Mouse (Mus musculus) lung, adult 2 months (tissue): Measurements from ENCODE around the gene Fam183b. TPM values are rescaled to one million over a fixed set of nuclear protein-coding genes. Genes with fewer than 3 reads are reported as not detected.
"Not testable (repeated sequence)": the region's sequence is repeated elsewhere in the genome, so short reads cannot be mapped to it uniquely, and the experiment has no call there.

Source experiments
- DNase-seq: peaks from one replicate; pipeline ENCODE4 v3.0.0; 2022
- H3K4me1 ChIP-seq: fragments of 200-500 bp; 2 replicates; pipeline ENCODE4 v1.6.1; 2011; ENCODE audit warnings: low read length; ENCODE audit not compliant: control insufficient read depth, insufficient read depth
- H3K4me3 ChIP-seq: fragments of 200-500 bp; replicated peaks from 2 replicates; pipeline ENCODE3; 2011; ENCODE audit warnings: low read depth, mild to moderate bottlenecking, control low read depth, low read length; ENCODE audit errors: extremely low read depth
- CTCF ChIP-seq: fragments of 200-500 bp; IDR thresholded peaks from 2 replicates; pipeline ENCODE4 v1.5.1; 2011; ENCODE audit warnings: mild to moderate bottlenecking, low read length, control low read depth; ENCODE audit not compliant: insufficient read depth
- POLR2A ChIP-seq: fragments of 200-500 bp; IDR thresholded peaks from 2 replicates; pipeline ENCODE4 v1.6.1; 2011; ENCODE audit warnings: low read depth, mild to moderate bottlenecking, control low read depth, low read length, borderline replicate concordance; ENCODE audit errors: extremely low read depth
- WGBS: fragments of 180-500 bp; shearing (Covaris S2); methylation state at CpG from one replicate; pipeline ENCODE4 v1.1.7; 2018; 5-methylcytosine and 5-hydroxymethylcytosine counted together
- polyA plus RNA-seq: library from polyadenylated mRNA; depleted of rRNA; stranded (reverse); fragments of >200 nt; gene quantifications from 2 replicates; pipeline ENCODE4 v1.2.3, GENCODE M21; 2012; rRNA removed

The Fam183b gene
- polyA plus RNA-seq, 1 experiment: 18.1 TPM

GRCm38 (mm10) chr11:58787651-58788050 is 14.1 kb downstream of the Fam183b start:
- DNase-seq: no peak
- no peak for TF ChIP-seq POLR2A
- no peak for TF ChIP-seq CTCF
- H3K4me3 ChIP-seq: no peak overlapping the region
- H3K4me1 ChIP-seq: no peaks in the 10 kb centered on the region
- WGBS: 81% methylated on average over 10 of the region's 10 CpGs

- H3K4me3 ChIP-seq: no peak overlapping the region
- TF ChIP-seq CTCF: no peak
- no peak for TF ChIP-seq POLR2A
- no peaks in the 10 kb centered on the region for H3K4me1 ChIP-seq
- DNase-seq: no peak
- 78% methylated on average over 2 of the region's 2 CpGs for WGBS
Observed at GRCm38 (mm10) chr11:58784182-58784581, 17.6 kb downstream of the Fam183b start.

- TF ChIP-seq POLR2A (no peak), CTCF (no peak)
- no peaks in the 10 kb centered on the region for H3K4me1 ChIP-seq
- no peak within 1 kb of the TSS for H3K4me3 ChIP-seq
- no peak for DNase-seq
- 48% methylated on average over 6 of the region's 6 CpGs for WGBS
Observed at GRCm38 (mm10) chr11:58782480-58783089, 19.2 kb downstream of the Fam183b start, which contains the start of gene Olfr314. Olfr314 (plus strand) TSS chr11:58782952.

GRCm38 (mm10) chr11:58772888-58773287 is 28.9 kb downstream of the Fam183b start, which contains the start of gene Olfr315:
Olfr315 (plus strand) TSS chr11:58773188.
- no peak for TF ChIP-seq POLR2A
- no peak for TF ChIP-seq CTCF
- H3K4me1 ChIP-seq: no peaks in the 10 kb centered on the region
- no peak for DNase-seq
- H3K4me3 ChIP-seq: no peak within 1 kb of the TSS

- no peak for DNase-seq
- no peaks in the 10 kb centered on the region for H3K4me1 ChIP-seq
- 73% methylated on average over 2 of the region's 2 CpGs for WGBS
- no peak for TF ChIP-seq CTCF
- TF ChIP-seq POLR2A: no peak
- H3K4me3 ChIP-seq: no peak within 1 kb of the TSS
Observed at GRCm38 (mm10) chr11:58752434-58752833, 49.3 kb downstream of the Fam183b start, which contains the start of gene Olfr316. Olfr316 (plus strand) TSS chr11:58752734.

GRCm38 (mm10) chr11:58751096-58751495 is 50.7 kb downstream of the Fam183b start:
- H3K4me1 ChIP-seq, DNase-seq, H3K4me3 ChIP-seq: not testable (repeated sequence)
- WGBS: 72% methylated on average over 18 of the region's 18 CpGs

Other genes with a start within 250 kb of the Fam183b start
- gene Olfr328, start 246.3 kb downstream of the Fam183b start, polyA plus RNA-seq: not detected in 2 replicates
- gene Olfr224, start 231.4 kb downstream of the Fam183b start, polyA plus RNA-seq: 0.07 TPM in 1 of 2 replicates, not detected in the other
- not detected in 2 replicates for gene Olfr325, start 224.2 kb downstream of the Fam183b start, polyA plus RNA-seq
- not detected in 2 replicates for gene Olfr324, start 206.8 kb downstream of the Fam183b start, polyA plus RNA-seq
- not detected in 2 replicates for gene 2210407C18Rik, start 185.9 kb downstream of the Fam183b start, polyA plus RNA-seq
- not detected in 2 replicates for gene Olfr323, start 171.5 kb downstream of the Fam183b start, polyA plus RNA-seq
- gene Trim58, start 161.5 kb downstream of the Fam183b start, polyA plus RNA-seq: 0.08 TPM in 1 of 2 replicates, not detected in the other
- not detected in 2 replicates for gene Olfr322, start 143.2 kb downstream of the Fam183b start, polyA plus RNA-seq
- not detected in 2 replicates for gene Olfr320, start 120.9 kb downstream of the Fam183b start, polyA plus RNA-seq
- not detected in 2 replicates for gene Olfr319, start 102.8 kb downstream of the Fam183b start, polyA plus RNA-seq
- gene Olfr318, start 77.9 kb downstream of the Fam183b start, polyA plus RNA-seq: not detected in 2 replicates
- gene Olfr317, start 62.7 kb downstream of the Fam183b start, polyA plus RNA-seq: not detected in 2 replicates
- gene Olfr316, start 49.2 kb downstream of the Fam183b start, polyA plus RNA-seq: not detected in 2 replicates
- gene Olfr315, start 28.8 kb downstream of the Fam183b start, polyA plus RNA-seq: not detected in 2 replicates
- not detected in 2 replicates for gene Olfr314, start 19.0 kb downstream of the Fam183b start, polyA plus RNA-seq
- not detected in 2 replicates for gene Olfr313, start 13.0 kb upstream of the Fam183b start, polyA plus RNA-seq
- not detected in 2 replicates for gene Olfr312, start 27.3 kb upstream of the Fam183b start, polyA plus RNA-seq
- not detected in 2 replicates for gene Olfr311, start 37.3 kb upstream of the Fam183b start, polyA plus RNA-seq
- gene Gm12258, start 45.2 kb upstream of the Fam183b start, polyA plus RNA-seq: 2.8 and 4.0 TPM in 2 replicates
- gene 2810021J22Rik, start 65.3 kb upstream of the Fam183b start, polyA plus RNA-seq: 2.0 and 3.9 TPM in 2 replicates
- gene Zfp39, start 102.3 kb upstream of the Fam183b start, polyA plus RNA-seq: 1.2 and 1.4 TPM in 2 replicates
- gene Btnl10, start 115.9 kb upstream of the Fam183b start, polyA plus RNA-seq: 0.04 TPM in 1 of 2 replicates, not detected in the other
- 190 and 269 TPM in 2 replicates for gene Rnf187, start 137.0 kb upstream of the Fam183b start, polyA plus RNA-seq
- 0.62 and 2.4 TPM in 2 replicates for gene Hist3h2ba, start 147.0 kb upstream of the Fam183b start, polyA plus RNA-seq
- gene Hist3h2a, start 152.7 kb upstream of the Fam183b start, polyA plus RNA-seq: 19.7 and 25.5 TPM in 2 replicates
- gene Trim17, start 152.7 kb upstream of the Fam183b start, polyA plus RNA-seq: 0.97 and 1.1 TPM in 2 replicates
- gene Trim11, start 176.1 kb upstream of the Fam183b start, polyA plus RNA-seq: 31.4 and 38.3 TPM in 2 replicates